Mouse (Mus musculus): ENCODE measurements around the gene Sdhb.

DNA sequence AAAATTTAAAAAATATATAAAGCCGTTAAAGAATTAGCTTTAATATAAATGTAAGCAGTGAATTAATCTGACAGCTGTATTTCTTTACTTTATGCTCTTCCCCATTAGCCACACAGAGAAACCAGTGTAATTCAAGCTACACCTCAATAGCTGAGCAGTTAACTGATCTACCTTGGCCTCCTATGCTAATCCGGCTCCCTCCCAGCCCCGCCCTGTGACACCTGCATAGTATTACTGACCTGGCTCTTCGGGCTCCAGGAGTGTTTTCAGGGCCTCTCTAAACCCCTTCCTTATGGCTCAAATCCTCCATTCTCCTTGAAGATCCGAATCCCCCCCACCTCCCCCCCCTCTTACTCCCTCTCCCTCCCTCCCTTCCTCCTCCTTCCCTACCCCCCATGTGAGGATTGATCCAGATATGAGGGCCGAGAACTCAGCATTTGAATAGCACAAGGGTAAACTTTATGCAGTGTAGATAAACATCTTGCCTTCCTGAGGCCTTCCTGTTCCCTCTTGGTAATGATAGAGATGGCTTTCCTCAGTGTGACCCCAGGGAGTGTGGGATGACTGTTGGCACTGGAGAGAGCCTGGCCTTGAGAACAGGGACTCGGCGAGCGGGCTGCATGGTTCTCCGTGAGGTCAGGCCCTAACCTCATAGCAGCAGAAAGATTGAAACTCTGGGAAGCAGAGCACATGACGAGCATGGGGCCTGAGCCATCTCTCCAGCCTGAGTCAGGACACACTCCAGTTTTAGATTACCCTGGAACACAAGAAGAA lies 6.6 kb downstream of the Sdhb start:
- TF ChIP-seq POLR2A (IDR thresholded peaks at IDR 0.05; ENCODE audit: insufficient read depth, low read length) (no peak), CTCF (IDR thresholded peaks at IDR 0.05; ENCODE audit: low read depth, low read length) (no peak)
